Mouse (Mus musculus) urinary bladder, adult 2 months (tissue): ENCODE data around the gene Gbp3. TPM values are rescaled to one million over a fixed set of nuclear protein-coding genes. Genes with fewer than 3 reads are reported as not detected.
"Not testable (repeated sequence)": the region's sequence is repeated elsewhere in the genome, so short reads cannot be mapped to it uniquely, and the experiment has no call there.

ENCODE experiments used
- DNase-seq: peaks from one replicate; pipeline ENCODE4 v3.0.0; 2022; ENCODE audit warnings: low spot score
- polyA plus RNA-seq: library from polyadenylated mRNA; depleted of rRNA; stranded (reverse); fragments of >200 nt; gene quantifications from 2 replicates; pipeline ENCODE4 v1.2.3, GENCODE M21; 2012; rRNA removed

The Gbp3 gene
- polyA plus RNA-seq, result 40.3 and 56.4 TPM in 2 replicates

GRCm38 (mm10) chr3:142559632-142560228 is at the start of gene Gbp3:
TSS of gene Gbp3 (plus strand) at chr3:142560026.
- no peak for DNase-seq

GRCm38 (mm10) chr3:142528116-142528515 is 31.7 kb upstream of the Gbp3 start:
- DNase-seq, result no peak

GRCm38 (mm10) chr3:142529597-142529996 is 30.2 kb upstream of the Gbp3 start:
- DNase-seq, result no peak

- DNase-seq, result peak; percentile 25
Observed at GRCm38 (mm10) chr3:142530087-142530953, 29.5 kb upstream of the Gbp3 start, which contains the start of gene Gbp7. TSS of gene Gbp7 (plus strand) at chr3:142530342.

- DNase-seq, result no peak
Observed at GRCm38 (mm10) chr3:142531595-142531994, 28.2 kb upstream of the Gbp3 start.

GRCm38 (mm10) chr3:142533185-142533584 is 26.6 kb upstream of the Gbp3 start:
- DNase-seq, result no peak

GRCm38 (mm10) chr3:142535667-142536066 is 24.2 kb upstream of the Gbp3 start:
- no peak for DNase-seq

- DNase-seq, result no peak
Observed at GRCm38 (mm10) chr3:142541391-142541790, 18.4 kb upstream of the Gbp3 start.

GRCm38 (mm10) chr3:142542776-142543175 is 17.1 kb upstream of the Gbp3 start:
- not testable (repeated sequence) for DNase-seq

- DNase-seq, result no peak
Observed at GRCm38 (mm10) chr3:142546690-142547089, 13.1 kb upstream of the Gbp3 start.

GRCm38 (mm10) chr3:142550052-142550676 is 9.7 kb upstream of the Gbp3 start:
- no peak for DNase-seq

- no peak for DNase-seq
Observed at GRCm38 (mm10) chr3:142554601-142555000, 5.2 kb upstream of the Gbp3 start.

- no peak for DNase-seq
Observed at GRCm38 (mm10) chr3:142555623-142556022, 4.2 kb upstream of the Gbp3 start.

GRCm38 (mm10) chr3:142560296-142560948 is 596 bp downstream of the Gbp3 start:
- peak; percentile 74 for DNase-seq

- no peak for DNase-seq
Observed at GRCm38 (mm10) chr3:142561045-142561646, 1.3 kb downstream of the Gbp3 start.

- DNase-seq, result no peak
Observed at GRCm38 (mm10) chr3:142561666-142562065, 1.8 kb downstream of the Gbp3 start.

GRCm38 (mm10) chr3:142567490-142567889 is 7.7 kb downstream of the Gbp3 start:
- DNase-seq, result not testable (repeated sequence)

GRCm38 (mm10) chr3:142570738-142571137 is 10.9 kb downstream of the Gbp3 start:
- DNase-seq, result no peak

- DNase-seq, result no peak
Observed at GRCm38 (mm10) chr3:142577108-142577507, 17.3 kb downstream of the Gbp3 start.

- no peak for DNase-seq
Observed at GRCm38 (mm10) chr3:142578342-142578741, 18.5 kb downstream of the Gbp3 start.

GRCm38 (mm10) chr3:142583067-142583466 is 23.2 kb downstream of the Gbp3 start:
- DNase-seq, result no peak

- DNase-seq, result no peak
Observed at GRCm38 (mm10) chr3:142587386-142587785, 27.6 kb downstream of the Gbp3 start.
